Mouse (Mus musculus): ENCODE data around the gene Gm13271. TPM values are rescaled to one million over a fixed set of nuclear protein-coding genes. Genes with fewer than 3 reads are reported as not detected.
"Not testable (repeated sequence)": the region's sequence is repeated elsewhere in the genome, so short reads cannot be mapped to it uniquely, and the experiment has no call there.

Gm13271 gene
- polyA plus RNA-seq, 1 experiment from 2014 or later = not detected

DNA sequence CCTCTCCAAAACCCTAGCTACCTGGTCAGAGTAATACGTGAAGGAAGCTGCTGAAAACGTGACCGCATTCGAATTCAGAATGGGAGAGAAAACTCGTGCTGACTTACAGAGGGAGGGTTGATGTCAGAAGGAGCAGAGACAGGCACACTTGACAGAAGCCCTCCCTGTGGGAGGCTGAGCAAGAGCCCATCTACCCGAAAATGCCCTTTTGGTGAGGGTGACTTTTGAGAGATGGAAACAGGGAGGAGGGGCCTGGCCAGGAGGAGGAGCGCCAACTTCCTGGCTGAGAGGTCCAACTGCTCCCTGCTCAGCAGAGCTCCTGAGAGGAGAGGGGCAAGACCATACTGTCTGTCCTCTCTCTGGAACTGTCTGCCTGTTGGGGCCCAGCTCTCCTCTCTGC, 44.7 kb downstream of the Gm13271 start, which contains the start of gene Gm13285:
Gm13285 (plus strand) TSS at position 301 of the 400 bp plus-strand sequence.
- not testable (repeated sequence) for H3K4me2 ChIP-seq (replicated peaks; ENCODE audit: low read depth, low read length); H3K9me3 ChIP-seq (ENCODE audit: control insufficient read depth, low read length); H3K9ac ChIP-seq (ENCODE audit: low read depth, low read length); H3K4me3 ChIP-seq (ENCODE audit: low read length); H3K36me3 ChIP-seq (ENCODE audit: control insufficient read depth, insufficient read depth, low read length); H3K27ac ChIP-seq (ENCODE audit: low read depth, low read length); H3K4me1 ChIP-seq (ENCODE audit: control insufficient read depth, insufficient read depth, low read length); H3K27me3 ChIP-seq (ENCODE audit: control insufficient read depth, insufficient read depth, low read length); ATAC-seq (ENCODE audit: low FRiP score, low TSS enrichment)
- 3% methylated on average over 3 of the region's 7 CpGs for WGBS

DNA sequence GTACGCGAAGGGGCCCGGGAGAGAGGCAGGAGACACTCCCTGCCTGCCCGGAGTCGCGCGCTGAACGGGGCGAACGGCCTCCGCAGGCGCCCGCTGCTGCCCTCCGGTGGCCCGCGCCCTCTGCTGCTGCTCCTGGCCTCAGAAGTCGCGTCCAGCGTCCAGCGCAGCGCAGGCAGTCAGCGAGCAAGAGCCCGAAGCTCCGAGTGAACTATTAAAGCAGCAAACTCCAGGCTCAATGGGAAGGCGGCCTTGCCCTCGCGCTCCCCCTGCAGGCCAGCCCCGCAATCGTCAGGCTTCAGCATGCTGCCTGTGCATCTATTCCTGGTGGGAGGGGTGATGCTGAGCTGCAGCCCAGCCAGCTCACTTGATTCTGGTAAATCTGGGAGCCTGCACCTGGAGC, 48.3 kb downstream of the Gm13271 start, which contains the start of gene Gm13287:
Gm13287 (plus strand) TSS at position 301 of the 400 bp plus-strand sequence.
- not testable (repeated sequence) for H3K9ac ChIP-seq (ENCODE audit: low read depth, low read length); H3K4me2 ChIP-seq (replicated peaks; ENCODE audit: low read depth, low read length); H3K4me1 ChIP-seq (ENCODE audit: control insufficient read depth, insufficient read depth, low read length); ATAC-seq (ENCODE audit: low FRiP score, low TSS enrichment); H3K4me3 ChIP-seq (ENCODE audit: low read length); H3K27me3 ChIP-seq (ENCODE audit: control insufficient read depth, insufficient read depth, low read length); H3K27ac ChIP-seq (ENCODE audit: low read depth, low read length); H3K36me3 ChIP-seq (ENCODE audit: control insufficient read depth, insufficient read depth, low read length); H3K9me3 ChIP-seq (ENCODE audit: control insufficient read depth, low read length)
- WGBS = no CpG with 5 or more reads among the region's 29 CpGs

Other genes starting within 250 kb of the Gm13271 start
- gene Ifnb1, start 232.1 kb upstream of the Gm13271 start, polyA plus RNA-seq (2014; fragmentation: Nextera tagmentation; extraction: Ambion mirVana) = not detected in 2 replicates
- gene Ifna15, start 196.6 kb upstream of the Gm13271 start, polyA plus RNA-seq (2014; fragmentation: Nextera tagmentation; extraction: Ambion mirVana) = not detected in 2 replicates
- not detected in 2 replicates for gene Ifna14, start 183.1 kb upstream of the Gm13271 start, polyA plus RNA-seq (2014; fragmentation: Nextera tagmentation; extraction: Ambion mirVana)
- gene Ifna9, start 162.5 kb upstream of the Gm13271 start, polyA plus RNA-seq (2014; fragmentation: Nextera tagmentation; extraction: Ambion mirVana) = not detected in 2 replicates
- gene Ifna12, start 151.5 kb upstream of the Gm13271 start, polyA plus RNA-seq (2014; fragmentation: Nextera tagmentation; extraction: Ambion mirVana) = not detected in 2 replicates
- gene C87499, start 120.5 kb upstream of the Gm13271 start, polyA plus RNA-seq (2014; fragmentation: Nextera tagmentation; extraction: Ambion mirVana) = not detected in 2 replicates
- gene Ifna13, start 110.4 kb upstream of the Gm13271 start, polyA plus RNA-seq (2014; fragmentation: Nextera tagmentation; extraction: Ambion mirVana) = not detected in 2 replicates
- not detected in 2 replicates for gene Ifna16, start 77.9 kb upstream of the Gm13271 start, polyA plus RNA-seq (2014; fragmentation: Nextera tagmentation; extraction: Ambion mirVana)
- gene Ifna2, start 71.0 kb upstream of the Gm13271 start, polyA plus RNA-seq (2014; fragmentation: Nextera tagmentation; extraction: Ambion mirVana) = not detected in 2 replicates
- gene Ifnab, start 63.5 kb upstream of the Gm13271 start, polyA plus RNA-seq (2014; fragmentation: Nextera tagmentation; extraction: Ambion mirVana) = not detected in 2 replicates
- gene Gm26566, start 33.1 kb upstream of the Gm13271 start, polyA plus RNA-seq (2014; fragmentation: Nextera tagmentation; extraction: Ambion mirVana) = 0.31 and 0.81 TPM in 2 replicates
- gene Klhl9, start 32.4 kb upstream of the Gm13271 start, polyA plus RNA-seq (2014; fragmentation: Nextera tagmentation; extraction: Ambion mirVana) = 86.2 and 120 TPM in 2 replicates
- 0.30 and 0.47 TPM in 2 replicates for gene Gm13283, start 5.3 kb downstream of the Gm13271 start, polyA plus RNA-seq (2014; fragmentation: Nextera tagmentation; extraction: Ambion mirVana)
- gene Gm13290, start 19.0 kb downstream of the Gm13271 start, polyA plus RNA-seq (2014; fragmentation: Nextera tagmentation; extraction: Ambion mirVana) = 0.51 and 0.92 TPM in 2 replicates
- gene Gm13289, start 22.1 kb downstream of the Gm13271 start, polyA plus RNA-seq (2014; fragmentation: Nextera tagmentation; extraction: Ambion mirVana) = not detected in 2 replicates
- not detected in 2 replicates for gene Gm13272, start 25.0 kb downstream of the Gm13271 start, polyA plus RNA-seq (2014; fragmentation: Nextera tagmentation; extraction: Ambion mirVana)
- 0.19 TPM in 1 of 2 replicates, not detected in the other for gene Ifnz, start 27.3 kb downstream of the Gm13271 start, polyA plus RNA-seq (2014; fragmentation: Nextera tagmentation; extraction: Ambion mirVana)
- gene Gm13276, start 30.8 kb downstream of the Gm13271 start, polyA plus RNA-seq (2014; fragmentation: Nextera tagmentation; extraction: Ambion mirVana) = not detected in 2 replicates
- gene Gm13277, start 33.8 kb downstream of the Gm13271 start, polyA plus RNA-seq (2014; fragmentation: Nextera tagmentation; extraction: Ambion mirVana) = not detected in 2 replicates
- not detected in 2 replicates for gene Gm13278, start 36.7 kb downstream of the Gm13271 start, polyA plus RNA-seq (2014; fragmentation: Nextera tagmentation; extraction: Ambion mirVana)
- gene Gm13275, start 39.6 kb downstream of the Gm13271 start, polyA plus RNA-seq (2014; fragmentation: Nextera tagmentation; extraction: Ambion mirVana) = not detected in 2 replicates
- not detected in 2 replicates for gene Gm13279, start 42.5 kb downstream of the Gm13271 start, polyA plus RNA-seq (2014; fragmentation: Nextera tagmentation; extraction: Ambion mirVana)
- gene Gm13285, start 44.8 kb downstream of the Gm13271 start, polyA plus RNA-seq (2014; fragmentation: Nextera tagmentation; extraction: Ambion mirVana) = 0.19 and 0.69 TPM in 2 replicates
- gene Gm13287, start 48.4 kb downstream of the Gm13271 start, polyA plus RNA-seq (2014; fragmentation: Nextera tagmentation; extraction: Ambion mirVana) = not detected in 2 replicates
- not detected in 2 replicates for gene Gm13288, start 50.7 kb downstream of the Gm13271 start, polyA plus RNA-seq (2014; fragmentation: Nextera tagmentation; extraction: Ambion mirVana)
- not detected in 2 replicates for gene Ifna7, start 61.4 kb downstream of the Gm13271 start, polyA plus RNA-seq (2014; fragmentation: Nextera tagmentation; extraction: Ambion mirVana)
- not detected in 2 replicates for gene Ifna11, start 65.1 kb downstream of the Gm13271 start, polyA plus RNA-seq (2014; fragmentation: Nextera tagmentation; extraction: Ambion mirVana)
- gene Ifna6, start 72.5 kb downstream of the Gm13271 start, polyA plus RNA-seq (2014; fragmentation: Nextera tagmentation; extraction: Ambion mirVana) = not detected in 2 replicates
- gene Ifna5, start 80.7 kb downstream of the Gm13271 start, polyA plus RNA-seq (2014; fragmentation: Nextera tagmentation; extraction: Ambion mirVana) = not detected in 2 replicates
- gene Ifna4, start 87.0 kb downstream of the Gm13271 start, polyA plus RNA-seq (2014; fragmentation: Nextera tagmentation; extraction: Ambion mirVana) = not detected in 2 replicates
- gene Ifna1, start 95.2 kb downstream of the Gm13271 start, polyA plus RNA-seq (2014; fragmentation: Nextera tagmentation; extraction: Ambion mirVana) = not detected in 2 replicates
- not detected in 2 replicates for gene Ifne, start 125.3 kb downstream of the Gm13271 start, polyA plus RNA-seq (2014; fragmentation: Nextera tagmentation; extraction: Ambion mirVana)